Mouse (Mus musculus) cerebellum, postnatal 25 days (tissue): ENCODE data around the gene Amy2a3.
"Not testable (repeated sequence)": the region's sequence is repeated elsewhere in the genome, so short reads cannot be mapped to it uniquely, and the experiment has no call there.

ENCODE experiments used
- DNase-seq, 2 experiments: peaks; one replicate each; pipeline ENCODE4 v3.0.0; 2021; ENCODE audit warnings: mixed read lengths in 2 of 2

Amy2a3 gene

DNA sequence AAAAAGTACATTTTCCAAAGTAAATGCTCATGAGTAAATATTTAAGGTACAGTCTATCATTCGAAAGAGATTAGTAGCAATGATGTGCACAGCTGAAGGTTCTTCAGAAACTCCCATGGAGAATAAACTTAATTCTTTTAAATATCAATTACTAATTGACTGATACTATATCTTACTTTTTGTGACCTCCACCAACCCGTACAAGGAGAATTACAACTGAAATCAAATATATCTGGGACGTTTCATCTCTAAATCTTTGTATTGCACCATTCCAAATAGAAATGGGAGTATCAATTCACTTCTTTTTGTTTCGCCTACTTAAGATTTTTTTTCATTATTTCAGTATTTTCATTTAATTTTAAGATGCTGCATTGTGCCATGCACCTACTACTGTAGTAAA lies at the start of gene Amy2a3:
Amy2a3 (minus strand) TSS at position 101 of the 400 bp plus-strand sequence.
- not testable (repeated sequence) for DNase-seq

DNA sequence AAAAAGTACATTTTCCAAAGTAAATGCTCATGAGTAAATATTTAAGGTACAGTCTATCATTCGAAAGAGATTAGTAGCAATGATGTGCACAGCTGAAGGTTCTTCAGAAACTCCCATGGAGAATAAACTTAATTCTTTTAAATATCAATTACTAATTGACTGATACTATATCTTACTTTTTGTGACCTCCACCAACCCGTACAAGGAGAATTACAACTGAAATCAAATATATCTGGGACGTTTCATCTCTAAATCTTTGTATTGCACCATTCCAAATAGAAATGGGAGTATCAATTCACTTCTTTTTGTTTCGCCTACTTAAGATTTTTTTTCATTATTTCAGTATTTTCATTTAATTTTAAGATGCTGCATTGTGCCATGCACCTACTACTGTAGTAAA lies 32.7 kb upstream of the Amy2a3 start, which contains the start of gene Amy2a2:
Amy2a2 (minus strand) TSS at position 101 of the 400 bp plus-strand sequence.
- not testable (repeated sequence) for DNase-seq

DNA sequence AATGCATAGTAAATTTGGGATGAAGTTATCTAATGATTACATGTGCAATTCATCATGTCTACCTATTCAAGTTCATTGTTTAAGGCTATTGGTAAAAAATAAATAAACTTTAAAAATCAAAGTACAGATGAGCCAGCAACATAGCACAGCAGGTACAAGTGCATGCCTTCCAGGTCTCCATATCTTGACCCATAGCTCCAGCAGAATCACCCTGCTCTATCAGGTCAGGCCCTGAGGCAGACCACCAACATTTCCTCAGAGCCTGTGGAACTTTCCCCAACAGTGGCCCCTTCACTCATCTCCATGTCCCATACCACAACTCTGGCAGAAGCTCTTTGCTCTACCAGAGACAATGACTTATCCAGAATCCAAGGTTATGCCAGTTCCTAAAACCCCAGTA lies 21.6 kb upstream of the Amy2a3 start:
- not testable (repeated sequence) for DNase-seq

DNA sequence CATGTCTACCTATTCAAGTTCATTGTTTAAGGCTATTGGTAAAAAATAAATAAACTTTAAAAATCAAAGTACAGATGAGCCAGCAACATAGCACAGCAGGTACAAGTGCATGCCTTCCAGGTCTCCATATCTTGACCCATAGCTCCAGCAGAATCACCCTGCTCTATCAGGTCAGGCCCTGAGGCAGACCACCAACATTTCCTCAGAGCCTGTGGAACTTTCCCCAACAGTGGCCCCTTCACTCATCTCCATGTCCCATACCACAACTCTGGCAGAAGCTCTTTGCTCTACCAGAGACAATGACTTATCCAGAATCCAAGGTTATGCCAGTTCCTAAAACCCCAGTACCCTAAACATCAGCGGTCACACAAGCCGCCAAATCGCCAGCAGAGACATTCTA lies 10.9 kb downstream of the Amy2a3 start:
- not testable (repeated sequence) for DNase-seq

DNA sequence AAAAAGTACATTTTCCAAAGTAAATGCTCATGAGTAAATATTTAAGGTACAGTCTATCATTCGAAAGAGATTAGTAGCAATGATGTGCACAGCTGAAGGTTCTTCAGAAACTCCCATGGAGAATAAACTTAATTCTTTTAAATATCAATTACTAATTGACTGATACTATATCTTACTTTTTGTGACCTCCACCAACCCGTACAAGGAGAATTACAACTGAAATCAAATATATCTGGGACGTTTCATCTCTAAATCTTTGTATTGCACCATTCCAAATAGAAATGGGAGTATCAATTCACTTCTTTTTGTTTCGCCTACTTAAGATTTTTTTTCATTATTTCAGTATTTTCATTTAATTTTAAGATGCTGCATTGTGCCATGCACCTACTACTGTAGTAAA lies 32.5 kb downstream of the Amy2a3 start, which contains the start of gene Amy2a4:
Amy2a4 (minus strand) TSS at position 101 of the 400 bp plus-strand sequence.
- DNase-seq: not testable (repeated sequence)

DNA sequence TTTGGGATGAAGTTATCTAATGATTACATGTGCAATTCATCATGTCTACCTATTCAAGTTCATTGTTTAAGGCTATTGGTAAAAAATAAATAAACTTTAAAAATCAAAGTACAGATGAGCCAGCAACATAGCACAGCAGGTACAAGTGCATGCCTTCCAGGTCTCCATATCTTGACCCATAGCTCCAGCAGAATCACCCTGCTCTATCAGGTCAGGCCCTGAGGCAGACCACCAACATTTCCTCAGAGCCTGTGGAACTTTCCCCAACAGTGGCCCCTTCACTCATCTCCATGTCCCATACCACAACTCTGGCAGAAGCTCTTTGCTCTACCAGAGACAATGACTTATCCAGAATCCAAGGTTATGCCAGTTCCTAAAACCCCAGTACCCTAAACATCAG lies 43.6 kb downstream of the Amy2a3 start:
- not testable (repeated sequence) for DNase-seq

DNA sequence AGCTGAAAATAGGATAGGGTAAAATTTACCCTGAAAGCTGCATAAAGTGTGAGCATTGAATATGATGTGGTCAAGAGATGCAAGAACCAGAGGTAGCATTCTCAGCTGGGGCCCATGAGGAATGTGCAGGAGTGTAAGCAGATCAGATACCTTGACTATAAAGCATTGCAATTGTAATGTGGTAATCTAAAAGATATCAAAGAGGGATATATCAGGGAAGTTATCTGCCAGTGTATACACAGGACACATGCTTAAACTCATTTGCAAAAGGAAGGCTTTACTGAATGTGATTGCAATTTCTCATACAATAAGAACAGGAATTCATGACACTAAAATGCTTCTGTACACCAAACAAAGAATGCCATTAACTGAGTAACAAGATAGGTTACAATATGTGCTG lies 44.3 kb downstream of the Amy2a3 start:
- DNase-seq: not testable (repeated sequence)
